Mouse (Mus musculus) kidney, adult 2 months (tissue): ENCODE measurements at regions not wholly inside any gene's neighbourhood (a gene's known extent, or its start where the extent isn't known, plus 50 kb on each side); places are given as distances from the start of the nearest gene placed in this dataset.
A peak's percentile ranks its signal among the peaks of the same experiment; 100 is the strongest.

Experiments
- DNase-seq: peaks from one replicate; pipeline ENCODE4 v3.0.0; 2021
- H3K27ac ChIP-seq: fragments of 200-500 bp; 2 replicates; pipeline ENCODE4 v1.5.1; 2012; ENCODE audit warnings: low read depth, low read length, control low read depth, inconsistent platforms; ENCODE audit not compliant: insufficient read depth
- H3K27me3 ChIP-seq: fragments of 200-500 bp; replicated peaks from 2 replicates; pipeline ENCODE4 v1.6.1; 2012; ENCODE audit warnings: mild to moderate bottlenecking, moderate library complexity, low read length, inconsistent platforms; ENCODE audit not compliant: control insufficient read depth, insufficient read depth
- H3K36me3 ChIP-seq: fragments of 200-500 bp; 2 replicates; pipeline ENCODE4 v1.6.1; 2012; ENCODE audit warnings: mild to moderate bottlenecking, moderate library complexity, low read length, inconsistent platforms; ENCODE audit not compliant: control insufficient read depth, insufficient read depth
- H3K4me1 ChIP-seq: fragments of 200-500 bp; 2 replicates; pipeline ENCODE4 v1.6.1; 2011; ENCODE audit warnings: low read length; ENCODE audit not compliant: control insufficient read depth, insufficient read depth
- H3K4me3 ChIP-seq: fragments of 200-500 bp; 2 replicates; pipeline ENCODE4 v1.5.1; 2011; ENCODE audit warnings: mild to moderate bottlenecking, low read depth, low read length, control low read depth; ENCODE audit not compliant: insufficient read depth
- CTCF ChIP-seq: fragments of 200-500 bp; conservative IDR thresholded peaks from 2 replicates; pipeline ENCODE4 v1.5.1; 2011; ENCODE audit warnings: low read depth, mild to moderate bottlenecking, control low read depth, low read length, moderate library complexity, mixed read lengths; ENCODE audit not compliant: insufficient read depth, insufficient read length
- POLR2A ChIP-seq: fragments of 200-500 bp; IDR thresholded peaks from one replicate; pipeline ENCODE4 v1.6.1; 2011; ENCODE audit warnings: low read depth, low read length, control low read depth
- WGBS: fragments of 180-500 bp; shearing (Covaris S2); methylation state at CpG from one replicate; pipeline ENCODE4 v1.1.7; 2018; 5-methylcytosine and 5-hydroxymethylcytosine counted together

DNA sequence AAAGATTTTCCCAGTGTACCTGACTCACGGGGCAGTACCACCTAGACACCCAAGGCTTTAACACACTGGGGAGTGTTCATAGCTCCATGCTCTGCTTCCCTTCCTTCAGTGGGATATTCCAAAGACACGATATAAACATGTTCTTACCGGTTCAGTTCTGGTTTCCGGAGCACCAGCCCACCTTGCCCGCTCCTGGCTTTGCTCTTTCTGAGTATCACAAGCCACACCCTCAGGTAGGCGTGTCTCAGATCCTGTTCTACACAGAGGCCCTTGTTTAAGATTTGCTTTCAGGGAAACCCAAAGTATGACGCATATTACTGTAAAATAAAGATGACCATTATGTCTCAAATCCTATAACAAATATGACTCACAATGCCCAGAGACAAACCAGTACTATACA lies 134.6 kb upstream of the Eef1e1 start:
- Histone ChIP-seq H3K27me3 (no peaks in the 10 kb centered on the region), H3K4me3 (no peak overlapping the region), H3K4me1 (no peaks in the 10 kb centered on the region), H3K27ac (no peak overlapping the region), H3K36me3 (no peaks in the 10 kb centered on the region)
- 36% methylated on average over 7 of the region's 7 CpGs for WGBS
- no peak for DNase-seq
- no peak for TF ChIP-seq CTCF
- TF ChIP-seq POLR2A = no peak

DNA sequence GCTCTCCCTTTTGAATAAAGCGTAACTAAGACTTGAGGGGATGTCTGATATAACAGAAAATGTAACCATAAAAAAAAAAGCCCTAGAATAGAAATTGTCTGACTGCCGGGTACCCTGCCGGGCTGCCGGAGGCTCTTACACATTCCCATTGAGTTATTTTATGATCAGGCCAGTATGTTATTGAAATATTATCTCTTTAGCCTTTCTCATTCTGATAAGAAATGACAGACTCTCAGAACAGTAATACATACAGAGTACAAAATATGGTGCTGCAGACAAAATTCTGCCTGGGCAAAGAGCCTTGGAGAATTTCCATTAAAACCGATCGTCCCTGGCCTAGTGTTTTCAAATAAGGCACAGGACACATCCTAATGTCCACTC lies 121.8 kb upstream of the Eef1e1 start:
- TF ChIP-seq CTCF (no peak), POLR2A (no peak)
- Histone ChIP-seq H3K4me1 (no peaks in the 10 kb centered on the region), H3K27ac (no peak overlapping the region), H3K27me3 (no peaks in the 10 kb centered on the region), H3K4me3 (no peak overlapping the region), H3K36me3 (no peaks in the 10 kb centered on the region)
- WGBS = 79% methylated on average over 6 of the region's 6 CpGs
- DNase-seq = no peak

DNA sequence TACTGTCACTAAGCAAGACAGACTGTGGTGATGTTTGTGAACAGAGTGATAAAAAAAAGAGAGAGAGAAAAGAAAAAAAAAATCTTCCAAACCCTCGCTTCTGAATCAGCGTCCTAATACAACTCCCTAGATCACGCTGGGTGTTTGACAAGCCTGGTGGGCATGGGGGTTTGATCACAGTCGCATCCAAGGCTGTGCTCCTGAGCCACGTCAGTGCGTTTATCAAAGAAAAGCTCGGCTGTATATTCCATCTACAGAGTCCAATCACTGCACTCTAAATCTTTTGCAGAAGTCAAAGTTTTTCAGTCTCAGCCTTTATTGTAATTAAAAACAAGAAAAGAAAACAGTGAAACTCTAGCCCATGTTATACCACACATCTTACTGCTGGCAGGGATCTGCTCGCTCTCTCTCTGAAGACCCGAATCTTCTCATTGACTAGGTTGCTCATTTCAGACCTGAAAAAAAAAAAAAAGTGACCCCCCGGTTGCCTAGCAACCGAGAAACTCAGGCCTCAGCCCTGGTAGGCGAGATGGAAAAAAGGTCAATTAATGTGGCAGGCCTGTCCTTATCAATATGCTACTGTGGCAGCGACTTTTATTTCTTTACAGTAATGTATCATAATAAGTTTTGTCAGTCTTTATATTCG lies 121.2 kb upstream of the Eef1e1 start:
- no peak for DNase-seq
- H3K27me3 ChIP-seq = no peaks in the 10 kb centered on the region
- H3K27ac ChIP-seq = no peak overlapping the region
- TF ChIP-seq POLR2A = no peak
- no peak for TF ChIP-seq CTCF
- no peak overlapping the region for H3K4me3 ChIP-seq
- no peaks in the 10 kb centered on the region for H3K4me1 ChIP-seq
- WGBS = 69% methylated on average over 14 of the region's 14 CpGs
- H3K36me3 ChIP-seq = no peaks in the 10 kb centered on the region

DNA sequence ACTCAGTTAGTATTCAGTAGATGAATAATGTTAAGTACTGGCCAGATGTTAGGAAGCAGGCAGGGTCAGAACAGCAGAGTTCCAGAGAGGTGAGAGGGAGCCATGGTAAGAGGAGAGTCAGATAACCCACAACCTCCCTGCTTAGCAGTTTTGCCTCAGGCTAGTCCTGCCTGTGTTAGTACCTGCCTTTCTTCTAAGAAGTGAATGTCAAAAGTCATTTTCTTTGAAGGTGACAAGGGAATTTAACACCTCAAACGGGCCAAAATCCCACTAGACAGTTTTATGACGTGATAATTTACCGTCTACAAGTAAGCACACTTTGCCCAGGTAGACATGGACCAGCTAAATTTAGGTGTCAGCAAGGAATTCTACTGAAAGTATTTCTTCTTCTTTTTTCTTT lies 117.7 kb upstream of the Eef1e1 start:
- no peak overlapping the region for H3K4me3 ChIP-seq
- no peak for TF ChIP-seq CTCF
- no peak for TF ChIP-seq POLR2A
- no peak for DNase-seq
- 50% methylated on average over 3 of the region's 3 CpGs for WGBS
- no peaks in the 10 kb centered on the region for H3K27me3 ChIP-seq
- no peaks in the 10 kb centered on the region for H3K36me3 ChIP-seq
- no peaks in the 10 kb centered on the region for H3K4me1 ChIP-seq
- no peak overlapping the region for H3K27ac ChIP-seq

DNA sequence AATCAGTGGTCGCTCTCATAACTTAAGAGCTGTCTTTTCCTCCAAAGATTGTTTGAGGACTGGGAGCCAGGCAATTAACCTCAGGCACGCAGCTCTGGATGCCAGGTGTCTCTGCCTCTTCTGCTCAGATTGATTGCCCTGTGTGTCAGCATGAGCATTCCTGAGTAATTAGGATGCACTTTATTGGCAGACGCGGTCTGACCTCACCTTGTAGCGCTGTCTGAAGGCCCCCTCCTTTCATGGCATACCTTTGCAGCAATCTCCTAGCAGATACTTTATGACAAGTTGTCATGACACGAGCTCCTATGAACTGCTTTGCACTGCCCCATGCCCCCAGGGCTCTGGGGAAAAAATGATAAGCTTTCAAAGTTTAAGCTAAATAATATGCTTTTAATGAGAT lies 114.1 kb upstream of the Eef1e1 start:
- 39% methylated on average over 6 of the region's 6 CpGs for WGBS
- Histone ChIP-seq H3K4me3 (no peak overlapping the region), H3K27ac (no peak overlapping the region), H3K4me1 (no peaks in the 10 kb centered on the region), H3K36me3 (no peaks in the 10 kb centered on the region), H3K27me3 (no peaks in the 10 kb centered on the region)
- DNase-seq = no peak
- TF ChIP-seq CTCF (no peak), POLR2A (no peak)

DNA sequence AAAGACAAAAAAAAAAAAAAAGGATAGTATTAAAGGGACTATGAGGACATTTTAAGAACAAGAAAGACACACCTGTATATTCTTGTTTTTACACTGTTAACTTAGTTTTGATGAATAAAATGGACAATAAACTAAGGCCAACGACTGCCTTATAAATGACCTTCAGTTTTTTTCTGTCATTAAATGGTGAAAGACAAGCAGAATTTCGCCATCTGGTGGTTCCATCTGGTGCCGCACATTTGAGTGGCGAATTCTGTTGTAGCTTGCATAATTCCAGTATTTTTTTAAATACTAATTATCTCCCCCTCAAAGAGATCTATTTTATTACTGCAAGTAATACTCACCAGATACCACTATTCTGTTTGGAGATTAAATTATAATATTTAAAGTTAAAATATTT lies 107.3 kb upstream of the Eef1e1 start:
- Histone ChIP-seq H3K4me3 (no peak overlapping the region), H3K36me3 (no peaks in the 10 kb centered on the region), H3K27me3 (no peaks in the 10 kb centered on the region), H3K4me1 (no peaks in the 10 kb centered on the region), H3K27ac (no peak overlapping the region)
- 36% methylated on average over 4 of the region's 4 CpGs for WGBS
- peak; percentile 39 for TF ChIP-seq CTCF
- TF ChIP-seq POLR2A = no peak
- DNase-seq = peak; percentile 16

DNA sequence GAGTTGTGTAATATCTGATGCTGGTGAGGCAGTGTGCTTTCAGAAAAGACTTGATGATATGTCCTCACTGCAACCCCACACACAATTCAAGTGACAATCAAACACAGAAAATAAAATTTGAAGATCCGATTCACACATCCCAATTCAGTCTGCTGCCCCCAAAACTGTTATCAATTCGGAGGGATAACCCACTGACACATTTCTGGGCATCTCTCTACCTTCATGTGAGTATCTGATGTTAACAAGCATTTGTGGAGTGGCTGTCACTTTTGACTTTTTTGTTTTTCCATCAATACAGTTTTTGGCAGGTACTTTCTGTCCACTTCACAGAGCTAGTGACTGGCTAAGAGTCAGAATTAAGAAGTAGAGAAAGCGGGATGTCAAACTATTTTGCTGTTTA lies 101.4 kb upstream of the Eef1e1 start:
- H3K36me3 ChIP-seq = no peaks in the 10 kb centered on the region

DNA sequence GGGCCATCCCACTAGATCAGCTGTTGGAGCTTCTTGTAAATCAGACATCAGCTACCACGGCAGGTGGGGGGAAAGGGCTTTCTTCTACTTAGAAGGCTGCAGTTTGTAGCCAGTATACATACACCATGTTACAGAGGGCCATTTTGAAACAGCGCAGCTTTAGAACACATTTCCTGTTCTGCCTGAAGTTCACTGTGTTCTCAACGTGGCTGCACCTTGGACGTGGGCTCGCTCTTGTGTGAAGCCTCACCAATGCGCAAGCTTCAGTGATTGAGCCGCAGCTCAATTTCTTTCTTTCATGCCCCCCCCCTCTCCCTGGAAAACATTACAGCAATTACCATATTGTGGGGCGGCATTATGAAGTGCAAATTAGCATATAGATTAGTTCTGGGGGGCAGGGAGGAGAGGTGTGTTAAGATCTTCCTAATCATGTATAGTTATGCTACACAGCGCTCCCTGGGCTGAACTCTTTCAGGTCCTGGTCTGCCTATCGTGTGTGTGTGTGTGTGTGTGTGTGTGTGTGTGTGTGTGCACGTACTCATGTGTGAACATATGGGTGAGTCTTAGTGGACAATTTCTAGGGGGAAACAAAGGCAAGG lies 97.9 kb upstream of the Eef1e1 start:
- no peak for TF ChIP-seq POLR2A
- no peak for TF ChIP-seq CTCF
- no peak for DNase-seq
- H3K4me1 ChIP-seq = no peaks in the 10 kb centered on the region
- H3K36me3 ChIP-seq = no peaks in the 10 kb centered on the region
- no peaks in the 10 kb centered on the region for H3K27me3 ChIP-seq
- no peak overlapping the region for H3K4me3 ChIP-seq
- WGBS = 50% methylated on average over 11 of the region's 11 CpGs
- no peak overlapping the region for H3K27ac ChIP-seq

More for the DNA sequence above, 101.4 kb upstream of the Eef1e1 start:
- TF ChIP-seq CTCF (no peak), POLR2A (no peak)
- Histone ChIP-seq H3K27ac (no peak overlapping the region), H3K4me3 (no peak overlapping the region), H3K4me1 (no peaks in the 10 kb centered on the region), H3K27me3 (no peaks in the 10 kb centered on the region)
- DNase-seq = no peak
- WGBS = 92% methylated on average over 3 of the region's 3 CpGs
